Mouse (Mus musculus): Measurements from ENCODE around the gene Vmn1r42.

GRCm38 (mm10) chr6:89880867-89881266 lies 4.7 kb upstream of the Vmn1r42 start:
- TF ChIP-seq CTCF (conservative IDR thresholded peaks at IDR 0.05; ENCODE audit: low read length) (no peak), POU5F1 (IDR thresholded peaks at IDR 0.05; ENCODE audit: borderline replicate concordance, low read length) (no peak), NANOG (IDR thresholded peaks at IDR 0.05; ENCODE audit: borderline replicate concordance, low read length) (no peak)

Data from E14TG2a.4 (cell line).